Mouse (Mus musculus) spleen, adult 2 months (tissue): Measurements from ENCODE around the gene Krtap4-1.

Experiments
- CTCF ChIP-seq: fragments of 200-500 bp; IDR thresholded peaks from 2 replicates; pipeline ENCODE4 v1.5.1; 2011; ENCODE audit warnings: mild to moderate bottlenecking, inconsistent platforms; ENCODE audit not compliant: insufficient read depth, insufficient read length, insufficient replicate concordance; ENCODE audit errors: extremely low read depth
- POLR2A ChIP-seq: fragments of 200-500 bp; IDR thresholded peaks from 2 replicates; pipeline ENCODE4 v1.6.1; 2011; ENCODE audit warnings: low read depth, low read length, inconsistent platforms

GRCm38 (mm10) chr11:99581564-99581963 is 46.5 kb downstream of the Krtap4-1 start:
- TF ChIP-seq POLR2A = no peak
- TF ChIP-seq CTCF = no peak
